Mouse (Mus musculus) left cerebral cortex, adult 2 months (tissue): ENCODE measurements around the gene Carmil1. TPM values are rescaled to one million over a fixed set of nuclear protein-coding genes. Genes with fewer than 3 reads are reported as not detected.

ENCODE experiments used
- DNase-seq, 2 experiments: peaks; one replicate each; pipeline ENCODE4 v3.0.0; 2021 to 2022; ENCODE audit warnings: low spot score in 2 of 2, mixed read lengths in 1 of 2; ENCODE audit errors: extremely low spot score in 1 of 2
- H3K27ac ChIP-seq: fragments of 200-600 bp; 2 replicates; pipeline ENCODE4 v1.8.1; 2022
- H3K4me3 ChIP-seq: fragments of 200-600 bp; 2 replicates; pipeline ENCODE4 v1.8.1; 2022
- CTCF ChIP-seq: fragments of 200-600 bp; IDR thresholded peaks from 2 replicates; pipeline ENCODE4 v1.8.1; 2022; ENCODE audit warnings: antibody characterized with exemption, mild to moderate bottlenecking, moderate library complexity
- intact Hi-C: fragments of 180-260 bp; cut with DNase I; formaldehyde crosslinking; loops from one replicate; pipeline ENCODE4 v1.15.1; 2025
- total RNA-seq, 2 experiments: library from RNA; stranded (reverse); gene quantifications; 2 replicates each; pipeline ENCODE4 v1.2.3; 2021

Gene Carmil1
- total RNA-seq, 2 experiments from 2014 or later: 32.5 to 34.3 TPM

- DNase-seq: no peak
- no peak overlapping the region for H3K27ac ChIP-seq
- TF ChIP-seq CTCF: no peak
- intact Hi-C loops: no loop called here
- no peak overlapping the region for H3K4me3 ChIP-seq
Observed at GRCm38 (mm10) chr13:24232750-24233149, 47.8 kb downstream of the Carmil1 start.

GRCm38 (mm10) chr13:24231746-24232483 lies 48.7 kb downstream of the Carmil1 start:
- no peak for TF ChIP-seq CTCF
- intact Hi-C loops: no loop called here
- DNase-seq: no peak
- Histone ChIP-seq H3K4me3 (no peak overlapping the region), H3K27ac (no peak overlapping the region)

GRCm38 (mm10) chr13:24231146-24231545 lies 49.4 kb downstream of the Carmil1 start:
- intact Hi-C loops: no loop called here
- Histone ChIP-seq H3K27ac (no peak overlapping the region), H3K4me3 (no peak overlapping the region)
- TF ChIP-seq CTCF: no peak
- no peak for DNase-seq

- no peak for TF ChIP-seq CTCF
- H3K27ac ChIP-seq: no peak overlapping the region
- intact Hi-C loops: no loop called here
- no peak overlapping the region for H3K4me3 ChIP-seq
- DNase-seq: no peak
Observed at GRCm38 (mm10) chr13:24230541-24231095, 50.0 kb downstream of the Carmil1 start.

GRCm38 (mm10) chr13:24223425-24224201 lies 57.0 kb downstream of the Carmil1 start:
- intact Hi-C loops: no loop called here
- Histone ChIP-seq H3K27ac (no peak overlapping the region), H3K4me3 (no peak overlapping the region)
- TF ChIP-seq CTCF: no peak
- DNase-seq: no peak

GRCm38 (mm10) chr13:24220441-24220970 lies 60.1 kb downstream of the Carmil1 start:
- no peak for TF ChIP-seq CTCF
- DNase-seq: no peak
- no peak overlapping the region for H3K27ac ChIP-seq
- intact Hi-C loops: no loop called here
- no peak overlapping the region for H3K4me3 ChIP-seq

- Histone ChIP-seq H3K27ac (no peak overlapping the region), H3K4me3 (no peak overlapping the region)
- TF ChIP-seq CTCF: no peak; the same call in 1 of the 2 replicates
- DNase-seq: no peak
- intact Hi-C loops: no loop called here
Observed at GRCm38 (mm10) chr13:24211229-24211628, 69.4 kb downstream of the Carmil1 start.

GRCm38 (mm10) chr13:24206097-24206496 lies 74.5 kb downstream of the Carmil1 start:
- intact Hi-C loops: no loop called here
- no peak for DNase-seq
- TF ChIP-seq CTCF: no peak
- Histone ChIP-seq H3K4me3 (no peak overlapping the region), H3K27ac (no peak overlapping the region)

- Histone ChIP-seq H3K4me3 (no peak overlapping the region), H3K27ac (no peak overlapping the region)
- TF ChIP-seq CTCF: no peak
- no peak for DNase-seq
- intact Hi-C loops: loop anchor here (5.0 kb wide), 1 partner anchor 80 kb away; the partner anchor contains the start of gene Carmil1
Observed at GRCm38 (mm10) chr13:24202314-24202713, 78.3 kb downstream of the Carmil1 start.

- Histone ChIP-seq H3K27ac (peak overlapping the region; percentile 73), H3K4me3 (no peak overlapping the region)
- DNase-seq: peak in 1 of 2 experiments; percentile 24
- intact Hi-C loops: loop anchor here (5.0 kb wide), 1 partner anchor 82 kb away; the partner anchor contains the start of gene Carmil1
- TF ChIP-seq CTCF: no peak
Observed at GRCm38 (mm10) chr13:24199861-24200543, 80.6 kb downstream of the Carmil1 start.

- intact Hi-C loops: no loop called here
- no peak overlapping the region for H3K4me3 ChIP-seq
- no peak overlapping the region for H3K27ac ChIP-seq
- no peak for DNase-seq
- no peak for TF ChIP-seq CTCF
Observed at GRCm38 (mm10) chr13:24198396-24198924, 82.1 kb downstream of the Carmil1 start.
